Mouse (Mus musculus) pancreas, adult 10 weeks (tissue): ENCODE data around the gene Zfp935. TPM values are rescaled to one million over a fixed set of nuclear protein-coding genes. Genes with fewer than 3 reads are reported as not detected.

Experiments used
- polyA plus RNA-seq: library from polyadenylated mRNA; stranded (reverse); fragments of 350-450 nt; fragmentation: Illumina TruSeq; extraction: RNeasy Lipid Tissue Mini Kit (QIAGEN cat#74804); gene quantifications from one replicate; pipeline ENCODE4 v1.2.3, GENCODE M21; 2015; ENCODE audit warnings: low read depth, low replicate concordance; ENCODE audit not compliant: insufficient read depth

Gene Zfp935
- 0.65 TPM for polyA plus RNA-seq

DNA sequence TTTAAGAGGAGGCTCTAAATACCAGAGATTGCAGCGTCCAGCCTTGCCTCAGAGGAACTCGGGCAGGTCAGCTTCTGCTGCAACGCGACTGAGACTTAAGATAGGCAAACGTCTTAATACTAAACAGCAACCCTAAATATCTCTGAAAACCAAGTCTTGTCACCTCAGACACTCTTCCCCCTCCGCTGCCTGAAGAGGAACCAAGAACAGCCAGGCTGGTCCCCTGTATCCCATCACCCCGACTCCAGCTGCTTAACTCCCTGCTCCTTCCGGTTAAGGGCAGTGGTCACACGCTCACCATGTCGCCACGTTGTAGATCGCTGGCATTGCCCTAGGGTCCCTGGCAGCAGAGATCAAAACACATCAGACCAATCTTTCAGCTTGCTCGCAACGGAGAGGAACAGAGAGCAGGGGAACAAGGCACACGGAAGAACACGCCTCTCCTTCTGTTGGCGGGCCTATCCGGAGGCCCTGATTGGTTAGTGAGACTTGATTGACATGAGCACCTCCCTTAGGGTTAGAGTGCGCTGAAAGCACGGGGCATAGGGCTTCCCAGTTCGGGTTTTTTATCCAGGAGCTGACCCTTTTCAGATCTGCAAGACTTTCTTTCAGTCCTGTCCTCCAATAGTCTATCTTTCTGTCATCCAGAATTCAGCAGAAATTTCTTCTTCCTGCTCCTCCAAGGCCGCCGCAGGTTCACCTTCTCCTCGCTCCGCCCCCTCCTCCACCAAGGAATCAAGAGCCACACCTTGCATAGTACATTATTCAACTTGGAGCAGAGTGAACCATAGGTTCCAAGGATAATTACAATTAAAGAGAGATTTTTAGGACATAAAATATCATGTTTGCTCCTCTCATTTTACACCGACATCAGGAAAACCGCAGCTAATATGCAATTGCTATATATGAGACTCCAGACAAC is at the start of gene Zfp935:
TSS of gene Zfp935 (minus strand) at position 323 of the 922 bp plus-strand sequence.

DNA sequence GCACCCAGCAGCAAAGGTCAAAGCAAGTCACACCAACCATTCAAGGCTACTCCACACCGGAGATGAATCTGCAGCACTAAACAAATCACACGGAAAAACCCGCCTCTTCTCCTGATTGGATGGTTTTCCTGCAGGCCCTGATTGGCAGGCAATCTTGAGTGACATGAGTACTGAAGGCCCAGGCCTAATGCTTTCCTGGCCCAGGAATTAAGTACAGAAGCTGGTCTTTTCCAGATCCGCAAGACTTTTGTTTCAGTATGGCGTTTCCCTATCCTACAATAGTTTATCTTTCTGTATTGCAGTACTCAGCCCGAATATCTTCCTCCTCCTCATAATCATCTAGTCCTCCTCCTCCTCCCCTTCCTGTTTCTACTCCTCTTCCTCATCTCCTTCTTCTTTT is 12.8 kb upstream of the Zfp935 start, which contains the start of gene Zfp934:
TSS of gene Zfp934 (minus strand) at position 101 of the 400 bp plus-strand sequence.

DNA sequence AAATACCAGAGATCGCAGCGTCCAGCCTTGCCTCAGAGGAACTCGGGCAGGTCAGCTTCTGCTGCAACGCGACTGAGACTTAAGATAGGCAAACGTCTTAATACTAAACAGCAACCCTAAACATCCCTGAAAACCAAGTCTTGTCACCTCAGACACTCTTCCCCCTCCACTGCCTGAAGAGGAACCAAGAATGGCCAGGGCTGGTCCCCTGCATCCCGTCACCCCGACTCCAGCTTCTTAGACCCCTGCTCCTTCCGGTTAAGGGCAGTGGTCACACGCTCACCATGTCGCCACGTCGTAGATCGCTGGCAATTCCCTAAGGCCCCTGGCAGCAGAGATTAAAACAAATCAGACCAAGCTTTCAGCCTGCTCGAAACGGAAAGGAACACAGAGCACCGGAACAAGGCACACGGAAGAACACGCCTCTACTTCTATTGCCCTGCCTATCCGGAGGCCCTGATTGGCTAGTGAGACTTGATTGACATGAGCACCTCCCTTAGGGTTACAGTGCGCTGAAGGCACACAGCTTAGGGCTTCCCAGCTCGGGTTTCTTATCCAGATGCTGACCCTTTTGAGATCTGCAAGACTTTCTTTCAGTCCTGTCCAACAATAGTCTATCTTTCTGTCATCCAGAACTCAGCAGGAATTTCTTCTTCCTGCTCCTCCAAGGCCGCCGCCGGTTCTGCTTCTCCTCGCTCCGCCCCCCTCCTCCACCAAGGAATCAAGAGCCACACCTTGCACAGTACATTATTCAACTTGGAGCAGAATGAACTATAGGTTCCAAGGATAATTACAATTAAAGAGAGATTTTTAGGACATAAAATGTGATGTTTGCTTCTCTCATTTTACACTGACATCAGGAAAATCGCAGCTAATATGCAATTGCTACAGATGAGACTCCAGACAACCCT is 91.6 kb downstream of the Zfp935 start, which contains the start of gene Gm49359:
TSS of gene Gm49359 (minus strand) at position 409 of the 911 bp plus-strand sequence.

Other genes starting within 250 kb of the Zfp935 start
- gene Gm3604, start 175.3 kb downstream of the Zfp935 start, polyA plus RNA-seq, result 0.70 TPM
- 2.6 TPM for gene Gm49359, start 91.7 kb downstream of the Zfp935 start, polyA plus RNA-seq
- 2.4 TPM for gene Zfp934, start 12.7 kb upstream of the Zfp935 start, polyA plus RNA-seq
- not detected for gene 6720489N17Rik, start 65.7 kb upstream of the Zfp935 start, polyA plus RNA-seq
- gene Platr25, start 202.2 kb upstream of the Zfp935 start, polyA plus RNA-seq, result 2.1 TPM
- gene Gm5141, start 227.3 kb upstream of the Zfp935 start, polyA plus RNA-seq, result 0.50 TPM